Mouse (Mus musculus) intestine, embryonic 15.5 days (tissue): Measurements from ENCODE around the gene Rai1. TPM values are rescaled to one million over a fixed set of nuclear protein-coding genes. Genes with fewer than 3 reads are reported as not detected.

Experiments used
- ATAC-seq: fragments of 200-750 bp; cut with Nextera tagmentation; 2 replicates; pipeline ENCODE4 v1.8.0; 2017; ENCODE audit warnings: moderate TSS enrichment, moderate library complexity
- H3K27ac ChIP-seq: fragments of 300-500 bp; sonication (generic); 2 replicates; pipeline ENCODE4 v1.5.1; 2015; ENCODE audit warnings: mild to moderate bottlenecking, inconsistent platforms
- H3K27me3 ChIP-seq: fragments of 300-500 bp; sonication (generic); replicated peaks from 2 replicates; pipeline ENCODE4 v1.6.1; 2015; ENCODE audit warnings: inconsistent platforms
- H3K36me3 ChIP-seq: fragments of 300-500 bp; sonication (generic); 2 replicates; pipeline ENCODE4 v1.6.1; 2015; ENCODE audit warnings: inconsistent platforms
- H3K4me1 ChIP-seq: fragments of 300-500 bp; sonication (generic); replicated peaks from 2 replicates; pipeline ENCODE4 v1.6.1; 2015; ENCODE audit warnings: inconsistent platforms
- H3K4me2 ChIP-seq: fragments of 300-500 bp; sonication (generic); replicated peaks from 2 replicates; pipeline ENCODE4 v1.6.1; 2015; ENCODE audit warnings: mild to moderate bottlenecking, inconsistent platforms
- H3K4me3 ChIP-seq: fragments of 300-500 bp; sonication (generic); replicated peaks from 2 replicates; pipeline ENCODE4 v1.5.1; 2015; ENCODE audit warnings: inconsistent platforms
- H3K9ac ChIP-seq: fragments of 300-500 bp; sonication (generic); 2 replicates; pipeline ENCODE4 v1.6.1; 2015; ENCODE audit warnings: inconsistent platforms
- H3K9me3 ChIP-seq: fragments of 300-500 bp; sonication (generic); 2 replicates; pipeline ENCODE4 v1.6.1; 2016; ENCODE audit warnings: inconsistent platforms
- WGBS: fragments of 180-500 bp; shearing (Covaris S2); methylation state at CpG from one replicate; pipeline ENCODE4 v1.1.7; 2015; 5-methylcytosine and 5-hydroxymethylcytosine counted together
- polyA plus RNA-seq: library from polyadenylated mRNA; unstranded; fragments of >200 nt; fragmentation: Nextera tagmentation; extraction: Ambion mirVana; gene quantifications from 2 replicates; pipeline ENCODE4 v1.2.1, GENCODE M21; 2015

Rai1 gene
- polyA plus RNA-seq, 1 experiment from 2014 or later: 18.2 TPM

- H3K4me2 ChIP-seq: no peak overlapping the region
- H3K4me1 ChIP-seq: peaks cover 34% of the 10 kb centered on the region
- no peak overlapping the region for H3K9ac ChIP-seq
- 85% methylated on average over 12 of the region's 12 CpGs for WGBS
- ATAC-seq: no peak
- H3K27me3 ChIP-seq: no peaks in the 10 kb centered on the region
- peaks cover 64% of the 10 kb centered on the region for H3K36me3 ChIP-seq
- H3K4me3 ChIP-seq: no peak overlapping the region
- H3K27ac ChIP-seq: no peak overlapping the region
- H3K9me3 ChIP-seq: no peaks in the 10 kb centered on the region
Measured at GRCm38 (mm10) chr11:60205026-60205425, 100.2 kb downstream of the Rai1 start.

- no peaks in the 10 kb centered on the region for H3K9me3 ChIP-seq
- H3K4me1 ChIP-seq: peaks cover 37% of the 10 kb centered on the region
- 32% methylated on average over 5 of the region's 5 CpGs for WGBS
- H3K4me2 ChIP-seq: no peak overlapping the region
- H3K9ac ChIP-seq: no peak overlapping the region
- no peak for ATAC-seq
- H3K27me3 ChIP-seq: no peaks in the 10 kb centered on the region
- H3K27ac ChIP-seq: no peak overlapping the region
- H3K36me3 ChIP-seq: peaks cover 54% of the 10 kb centered on the region
- no peak overlapping the region for H3K4me3 ChIP-seq
Measured at GRCm38 (mm10) chr11:60206207-60206606, 101.4 kb downstream of the Rai1 start.

- Histone ChIP-seq H3K4me3 (peak overlapping the region; percentile 36), H3K27me3 (no peaks in the 10 kb centered on the region), H3K27ac (peak overlapping the region; percentile 77), H3K9me3 (no peaks in the 10 kb centered on the region), H3K4me1 (peaks cover 57% of the 10 kb centered on the region), H3K9ac (peak overlapping the region; percentile 50), H3K36me3 (peaks cover 35% of the 10 kb centered on the region), H3K4me2 (peak overlapping the region; percentile 68)
- 50% methylated on average over 6 of the region's 6 CpGs for WGBS
- no peak for ATAC-seq
Measured at GRCm38 (mm10) chr11:60208201-60208600, 103.4 kb downstream of the Rai1 start.

GRCm38 (mm10) chr11:60208712-60209111 is 103.9 kb downstream of the Rai1 start:
- no peaks in the 10 kb centered on the region for H3K9me3 ChIP-seq
- WGBS: 28% methylated on average over 4 of the region's 4 CpGs
- H3K4me3 ChIP-seq: peak overlapping the region; percentile 36
- ATAC-seq: no peak
- H3K9ac ChIP-seq: peak overlapping the region; percentile 50
- H3K4me1 ChIP-seq: peaks cover 58% of the 10 kb centered on the region
- no peaks in the 10 kb centered on the region for H3K27me3 ChIP-seq
- H3K4me2 ChIP-seq: peak overlapping the region; percentile 68
- peak overlapping the region; percentile 77 for H3K27ac ChIP-seq
- H3K36me3 ChIP-seq: peaks cover 30% of the 10 kb centered on the region

GRCm38 (mm10) chr11:60209217-60209932 is 104.6 kb downstream of the Rai1 start:
- ATAC-seq: peak; percentile 32
- 31% methylated on average over 7 of the region's 7 CpGs for WGBS
- H3K4me1 ChIP-seq: peaks cover 55% of the 10 kb centered on the region

GRCm38 (mm10) chr11:60209933-60210249 is 105.1 kb downstream of the Rai1 start:
- Histone ChIP-seq H3K36me3 (peaks cover 18% of the 10 kb centered on the region), H3K4me2 (peak overlapping the region; percentile 68), H3K4me1 (peaks cover 55% of the 10 kb centered on the region), H3K9ac (peak overlapping the region; percentile 50), H3K4me3 (peak overlapping the region; percentile 36), H3K27ac (peak overlapping the region; percentile 77), H3K9me3 (no peaks in the 10 kb centered on the region), H3K27me3 (no peaks in the 10 kb centered on the region)
- no peak for ATAC-seq
- WGBS: 2% methylated on average over 2 of the region's 2 CpGs

More at GRCm38 (mm10) chr11:60209217-60209932, 104.6 kb downstream of the Rai1 start:
- H3K27me3 ChIP-seq: no peaks in the 10 kb centered on the region
- peaks cover 23% of the 10 kb centered on the region for H3K36me3 ChIP-seq
- no peaks in the 10 kb centered on the region for H3K9me3 ChIP-seq
- peak overlapping the region; percentile 36 for H3K4me3 ChIP-seq
- H3K27ac ChIP-seq: peak overlapping the region; percentile 77
- H3K4me2 ChIP-seq: peak overlapping the region; percentile 68
- H3K9ac ChIP-seq: peak overlapping the region; percentile 50

- peak overlapping the region; percentile 50 for H3K9ac ChIP-seq
- no peaks in the 10 kb centered on the region for H3K27me3 ChIP-seq
- H3K36me3 ChIP-seq: peaks cover 15% of the 10 kb centered on the region
- peak overlapping the region; percentile 68 for H3K4me2 ChIP-seq
- peak; percentile 93 for ATAC-seq
- WGBS: under 1% methylated on average over 47 of the region's 47 CpGs
- peak overlapping the region; percentile 36 for H3K4me3 ChIP-seq
- H3K27ac ChIP-seq: peak overlapping the region; percentile 77
- H3K9me3 ChIP-seq: no peaks in the 10 kb centered on the region
- H3K4me1 ChIP-seq: peaks cover 56% of the 10 kb centered on the region
Measured at GRCm38 (mm10) chr11:60210305-60210724, 105.5 kb downstream of the Rai1 start.

GRCm38 (mm10) chr11:60211152-60211551 is 106.3 kb downstream of the Rai1 start:
- ATAC-seq: no peak
- Histone ChIP-seq H3K4me1 (peaks cover 63% of the 10 kb centered on the region), H3K27ac (peak overlapping the region; percentile 75), H3K27me3 (no peaks in the 10 kb centered on the region), H3K36me3 (peaks cover 9% of the 10 kb centered on the region), H3K4me3 (no peak overlapping the region), H3K4me2 (peak overlapping the region; percentile 68), H3K9me3 (no peaks in the 10 kb centered on the region), H3K9ac (peak overlapping the region; percentile 13; the same call in 1 of the 2 replicates)
- 59% methylated on average over 3 of the region's 3 CpGs for WGBS

- no peak overlapping the region for H3K9ac ChIP-seq
- 59% methylated on average over 12 of the region's 12 CpGs for whole genome bisulfite sequencing
- no peaks in the 10 kb centered on the region for H3K9me3 ChIP-seq
- peaks cover 61% of the 10 kb centered on the region for H3K4me1 ChIP-seq
- H3K4me3 ChIP-seq: no peak overlapping the region
- no peaks in the 10 kb centered on the region for H3K27me3 ChIP-seq
- peaks cover 4% of the 10 kb centered on the region; the same call in 1 of the 2 replicates for H3K36me3 ChIP-seq
- H3K27ac ChIP-seq: no peak overlapping the region
- no peak overlapping the region for H3K4me2 ChIP-seq
- no peak for ATAC-seq
Measured at GRCm38 (mm10) chr11:60211761-60212160, 106.9 kb downstream of the Rai1 start.

- no peaks in the 10 kb centered on the region for H3K27me3 ChIP-seq
- peaks cover 73% of the 10 kb centered on the region for H3K4me1 ChIP-seq
- no peaks in the 10 kb centered on the region for H3K9me3 ChIP-seq
- no peak for ATAC-seq
- peaks cover 4% of the 10 kb centered on the region; the same call in 1 of the 2 replicates for H3K36me3 ChIP-seq
- H3K27ac ChIP-seq: no peak overlapping the region
- H3K9ac ChIP-seq: no peak overlapping the region
- no peak overlapping the region for H3K4me2 ChIP-seq
- WGBS: 76% methylated on average over 6 of the region's 6 CpGs
- H3K4me3 ChIP-seq: no peak overlapping the region
Measured at GRCm38 (mm10) chr11:60213266-60213665, 108.5 kb downstream of the Rai1 start.

- no peak for ATAC-seq
- H3K27ac ChIP-seq: no peak overlapping the region
- 77% methylated on average over 1 of the region's 1 CpGs for WGBS
- peaks cover 4% of the 10 kb centered on the region; the same call in 1 of the 2 replicates for H3K36me3 ChIP-seq
- no peaks in the 10 kb centered on the region for H3K27me3 ChIP-seq
- no peaks in the 10 kb centered on the region for H3K9me3 ChIP-seq
- H3K4me1 ChIP-seq: peaks cover 65% of the 10 kb centered on the region
- H3K4me3 ChIP-seq: no peak overlapping the region
- H3K9ac ChIP-seq: no peak overlapping the region
- no peak overlapping the region for H3K4me2 ChIP-seq
Measured at GRCm38 (mm10) chr11:60216671-60217070, 111.9 kb downstream of the Rai1 start.

- Histone ChIP-seq H3K4me2 (no peak overlapping the region), H3K9me3 (no peaks in the 10 kb centered on the region), H3K4me1 (peaks cover 59% of the 10 kb centered on the region), H3K9ac (no peak overlapping the region), H3K4me3 (no peak overlapping the region), H3K27ac (no peak overlapping the region), H3K27me3 (no peaks in the 10 kb centered on the region), H3K36me3 (peaks cover 4% of the 10 kb centered on the region; the same call in 1 of the 2 replicates)
- peak; percentile 18; the same call in 1 of the 2 replicates for ATAC-seq
- 61% methylated on average over 7 of the region's 7 CpGs for WGBS
Measured at GRCm38 (mm10) chr11:60217467-60217866, 112.7 kb downstream of the Rai1 start.

- H3K27me3 ChIP-seq: no peaks in the 10 kb centered on the region
- peak overlapping the region; percentile 75 for H3K4me3 ChIP-seq
- 11% methylated on average over 8 of the region's 8 CpGs for WGBS
- H3K36me3 ChIP-seq: peaks cover 4% of the 10 kb centered on the region; the same call in 1 of the 2 replicates
- H3K27ac ChIP-seq: peak overlapping the region; percentile 94
- peak overlapping the region; percentile 74 for H3K4me2 ChIP-seq
- peak overlapping the region; percentile 87 for H3K9ac ChIP-seq
- ATAC-seq: no peak
- peaks cover 59% of the 10 kb centered on the region for H3K4me1 ChIP-seq
- no peaks in the 10 kb centered on the region for H3K9me3 ChIP-seq
Measured at GRCm38 (mm10) chr11:60219609-60220008, 114.8 kb downstream of the Rai1 start.
